Mouse (Mus musculus) lung, postnatal 0 days (tissue): Measurements from ENCODE around the gene Emd.

Source experiments
- CTCF ChIP-seq: IDR thresholded peaks from 2 replicates; pipeline ENCODE4 v1.5.1; 2016; ENCODE audit warnings: antibody characterized with exemption, mild to moderate bottlenecking
- EP300 ChIP-seq: IDR thresholded peaks from 2 replicates; pipeline ENCODE4 v1.6.1; 2016; ENCODE audit warnings: antibody characterized with exemption, mild to moderate bottlenecking, control low read depth

DNA sequence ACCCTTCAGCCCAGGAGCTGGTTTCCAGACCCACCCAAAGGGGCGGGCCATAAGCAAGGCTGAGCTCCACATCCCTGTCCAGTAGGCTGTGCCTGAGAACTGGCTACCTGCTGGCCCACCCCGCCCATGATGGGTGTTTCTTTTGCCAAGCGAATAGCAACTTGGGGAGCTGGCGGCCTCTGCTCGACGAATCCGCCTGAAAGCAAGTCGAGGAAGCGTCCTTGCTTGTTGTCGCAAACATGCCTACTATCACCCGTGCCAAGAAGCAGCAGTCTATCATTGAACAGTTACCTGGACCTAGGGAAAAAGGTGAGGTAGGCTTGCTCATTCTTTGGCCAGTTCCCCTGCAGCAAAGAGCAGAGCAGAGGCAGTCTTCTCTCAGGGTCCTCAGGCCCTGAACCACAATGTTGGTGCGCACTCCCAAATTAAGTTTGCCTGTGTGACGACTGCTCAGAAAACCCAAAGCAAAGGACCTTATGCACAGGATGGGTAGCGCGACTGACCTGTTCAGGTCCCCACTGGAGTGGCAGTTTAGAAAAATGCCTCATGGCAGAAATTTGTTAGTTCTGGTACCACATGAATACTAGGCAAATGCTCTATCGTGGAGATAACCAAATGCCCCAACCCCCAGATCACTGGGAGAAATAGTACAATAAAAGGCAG, 27.4 kb downstream of the Emd start, which contains the start of the genes Taz and Dnase1l1:
- TF ChIP-seq CTCF, result peak; percentile 20; the same call in 1 of the 2 replicates
- no peak for TF ChIP-seq EP300
